Mouse (Mus musculus) heart, adult 2 months (tissue): ENCODE measurements around the gene Ncor1.

Experiments
- CTCF ChIP-seq: fragments of 200-600 bp; IDR thresholded peaks from 2 replicates; pipeline ENCODE4 v1.8.1; 2022; ENCODE audit warnings: antibody characterized with exemption, mild to moderate bottlenecking, moderate library complexity
- EP300 ChIP-seq: fragments of 200-500 bp; IDR thresholded peaks from 2 replicates; pipeline ENCODE4 v1.6.1; 2011; ENCODE audit warnings: low read depth, low read length, control low read depth; ENCODE audit not compliant: insufficient read depth
- POLR2A ChIP-seq: fragments of 200-500 bp; IDR thresholded peaks from 2 replicates; pipeline ENCODE4 v1.6.1; 2011; ENCODE audit warnings: mild to moderate bottlenecking, low read depth, low read length, control low read depth; ENCODE audit not compliant: insufficient read depth

GRCm38 (mm10) chr11:62323659-62324058 is 134.7 kb downstream of the Ncor1 start:
- TF ChIP-seq POLR2A (no peak), CTCF (no peak), EP300 (no peak)
